Mouse (Mus musculus) E14TG2a.4 (cell line): ENCODE measurements around the gene Mical3.

Experiments used
- CTCF ChIP-seq: conservative IDR thresholded peaks from 2 replicates; pipeline ENCODE4 v1.5.1; 2014; ENCODE audit warnings: low read length
- NANOG ChIP-seq: IDR thresholded peaks from 2 replicates; pipeline ENCODE4 v1.6.1; 2014; ENCODE audit warnings: borderline replicate concordance, low read length, mixed read lengths
- POU5F1 ChIP-seq: IDR thresholded peaks from 2 replicates; pipeline ENCODE4 v1.6.1; 2014; ENCODE audit warnings: low read length, borderline replicate concordance

DNA sequence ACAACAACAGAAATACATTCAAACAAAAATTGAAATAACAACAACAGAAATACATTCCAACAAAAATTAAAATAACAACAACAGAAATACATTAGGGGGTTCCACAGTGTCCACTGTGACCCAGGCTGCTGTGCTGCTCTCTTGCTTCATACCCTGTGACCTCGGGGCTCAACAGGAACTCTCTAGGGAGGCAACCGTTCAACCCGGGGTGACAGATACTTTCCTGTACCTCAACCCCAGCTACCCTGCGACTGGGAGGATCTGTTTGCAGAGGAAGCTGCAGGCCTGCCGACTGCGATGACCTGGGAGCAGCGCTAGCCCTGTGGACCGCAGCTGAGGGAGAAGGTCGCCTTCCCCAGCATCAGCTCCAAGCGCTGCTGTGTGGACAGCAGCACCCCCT, 14.4 kb downstream of the Mical3 start:
- TF ChIP-seq CTCF (no peak), NANOG (no peak), POU5F1 (no peak)
